Mouse (Mus musculus) layer of hippocampus, adult 9-11 months (tissue): Measurements from ENCODE around the gene Ggn.
"Not testable (repeated sequence)": the region's sequence is repeated elsewhere in the genome, so short reads cannot be mapped to it uniquely, and the experiment has no call there.

Experiments
- DNase-seq: peaks from one replicate; pipeline ENCODE4 v3.0.0; 2022

Ggn gene

DNA sequence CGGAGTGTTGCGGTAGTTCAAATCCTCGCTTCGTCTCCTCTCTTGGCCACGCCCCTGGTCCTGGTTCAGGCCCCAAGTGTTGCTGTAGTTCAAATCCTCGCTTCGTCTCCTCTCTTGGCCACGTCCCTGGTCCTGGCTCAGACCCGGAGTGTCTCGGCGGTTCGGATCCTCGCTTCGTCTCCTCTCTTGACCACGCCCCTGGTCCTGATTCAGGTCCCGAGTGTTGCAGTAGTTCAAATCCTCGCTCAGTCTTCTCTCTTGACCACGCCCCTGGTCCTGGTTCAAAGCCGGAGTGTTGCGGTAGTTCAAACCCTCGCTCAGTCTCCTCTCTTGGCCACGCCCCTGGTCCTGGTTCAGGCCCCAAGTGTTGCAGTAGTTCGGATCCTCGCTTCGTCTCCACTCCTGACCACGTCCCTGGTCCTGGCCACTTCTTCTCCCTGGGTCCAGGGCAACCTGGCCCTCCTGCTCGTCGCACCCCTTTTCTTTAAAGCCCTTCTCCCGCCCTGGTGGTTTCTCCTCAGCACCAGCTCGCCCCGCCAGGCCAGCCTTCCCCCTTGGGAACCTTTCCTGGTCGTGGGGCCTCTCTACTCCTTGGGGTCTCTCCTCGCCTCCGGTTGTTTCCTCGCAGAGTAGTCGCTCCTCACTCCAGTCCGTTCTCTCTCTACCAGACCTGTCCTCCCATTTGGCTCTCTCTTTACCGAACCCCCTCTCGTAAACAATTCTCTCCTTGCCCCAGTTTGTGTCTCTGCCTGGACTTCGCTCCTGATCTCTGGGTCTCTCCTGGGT lies 43.0 kb downstream of the Ggn start:
- DNase-seq: not testable (repeated sequence)

DNA sequence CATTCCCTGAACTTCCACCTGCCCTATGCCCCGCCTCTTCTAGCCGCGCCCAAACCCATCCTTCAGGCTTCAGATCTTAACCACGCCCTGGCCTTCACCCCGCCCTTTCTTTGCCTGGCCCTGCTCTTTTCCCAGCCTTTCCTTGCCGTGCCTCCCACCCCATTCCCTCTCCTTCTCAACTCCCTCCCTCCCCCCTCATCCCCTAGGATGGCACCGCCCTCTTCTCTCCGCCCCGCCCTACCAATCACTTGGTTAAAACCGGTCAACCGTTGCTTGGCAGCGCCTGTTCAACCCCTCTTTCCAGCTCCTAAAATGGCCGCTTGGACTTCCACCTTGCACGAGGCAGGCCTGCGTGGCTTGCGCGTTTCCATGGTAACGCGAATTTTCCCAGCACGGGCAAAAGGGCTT lies 43.7 kb downstream of the Ggn start, which contains the start of gene Catsperg1:
Catsperg1 (minus strand) TSS at position 361 of the 408 bp plus-strand sequence.
- DNase-seq: no peak

DNA sequence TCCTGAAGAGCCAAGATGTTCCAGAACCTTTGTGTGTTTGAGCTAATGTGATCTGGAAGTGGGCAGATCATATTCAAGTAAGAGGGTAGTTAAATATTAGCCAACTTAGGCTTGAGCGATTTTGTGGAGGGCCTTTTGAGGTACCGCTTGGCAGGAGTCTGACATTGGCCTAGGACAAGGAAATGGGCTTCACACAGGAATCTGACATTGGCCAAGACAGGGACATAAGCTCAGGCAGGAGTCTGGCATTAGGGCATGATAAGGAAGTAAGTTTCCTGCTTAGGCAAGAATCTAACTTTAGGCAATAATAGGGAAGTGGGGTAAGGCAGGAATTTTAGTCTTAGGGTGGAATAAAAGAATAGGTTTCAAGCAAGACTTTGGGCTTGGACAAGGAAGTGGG lies 44.2 kb downstream of the Ggn start:
- DNase-seq: no peak

DNA sequence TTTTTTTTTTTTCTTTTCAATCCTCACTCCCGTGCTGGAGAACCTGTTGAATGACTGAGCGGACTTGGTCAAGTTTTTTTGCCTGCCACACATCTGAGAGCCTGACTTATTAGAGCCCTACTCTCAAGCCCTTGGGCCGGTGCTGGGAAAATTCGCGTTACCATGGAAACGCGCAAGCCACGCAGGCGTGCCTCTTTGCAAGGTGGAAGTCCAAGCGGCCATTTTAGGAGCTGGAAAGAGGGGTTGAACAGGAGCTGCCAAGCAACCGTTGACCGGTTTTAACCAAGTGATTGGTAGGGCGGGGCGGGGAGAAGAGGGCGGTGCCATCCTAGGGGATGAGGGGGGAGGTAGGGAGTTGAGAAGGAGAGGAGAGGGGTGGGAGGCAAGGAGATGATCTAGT lies 44.8 kb downstream of the Ggn start:
- DNase-seq: no peak
